Mouse (Mus musculus): ENCODE results near the gene Vti1a. TPM values are rescaled to one million over a fixed set of nuclear protein-coding genes. Genes with fewer than 3 reads are reported as not detected.

Vti1a gene
- polyA plus RNA-seq (2015; fragmentation: Nextera tagmentation; extraction: Ambion mirVana): 15.9 and 21.3 TPM in 2 replicates

DNA sequence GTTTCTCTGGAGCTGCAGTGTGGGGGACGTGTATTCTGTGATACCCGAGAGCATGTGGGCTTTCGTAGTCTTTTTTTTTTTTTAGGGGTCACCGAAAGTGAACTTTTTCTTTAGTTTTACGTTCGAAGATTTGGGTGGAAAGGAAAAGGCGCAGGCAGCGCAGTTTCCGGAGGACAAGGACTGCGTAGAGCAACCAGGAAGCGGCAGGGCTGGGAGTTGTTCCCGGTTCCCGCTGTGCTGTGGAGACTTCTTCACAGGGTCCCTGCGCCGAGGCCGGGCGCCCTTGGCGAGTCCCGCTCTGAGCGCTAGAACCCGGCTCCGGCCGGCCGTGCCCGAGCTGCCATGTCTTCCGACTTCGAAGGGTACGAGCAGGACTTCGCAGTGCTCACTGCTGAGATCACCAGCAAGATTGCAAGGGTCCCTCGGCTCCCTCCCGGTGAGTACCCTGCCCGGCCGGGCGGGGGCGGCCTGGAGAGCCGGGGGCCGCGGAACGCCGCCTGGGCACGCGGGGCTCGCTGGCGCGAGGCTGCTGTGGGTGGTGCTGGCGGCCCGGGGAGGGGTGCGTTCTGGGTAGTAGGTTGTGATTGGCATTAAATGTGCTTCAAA is at the start of gene Vti1a:
Vti1a (plus strand) TSS at position 187 of the 606 bp plus-strand sequence.

DNA sequence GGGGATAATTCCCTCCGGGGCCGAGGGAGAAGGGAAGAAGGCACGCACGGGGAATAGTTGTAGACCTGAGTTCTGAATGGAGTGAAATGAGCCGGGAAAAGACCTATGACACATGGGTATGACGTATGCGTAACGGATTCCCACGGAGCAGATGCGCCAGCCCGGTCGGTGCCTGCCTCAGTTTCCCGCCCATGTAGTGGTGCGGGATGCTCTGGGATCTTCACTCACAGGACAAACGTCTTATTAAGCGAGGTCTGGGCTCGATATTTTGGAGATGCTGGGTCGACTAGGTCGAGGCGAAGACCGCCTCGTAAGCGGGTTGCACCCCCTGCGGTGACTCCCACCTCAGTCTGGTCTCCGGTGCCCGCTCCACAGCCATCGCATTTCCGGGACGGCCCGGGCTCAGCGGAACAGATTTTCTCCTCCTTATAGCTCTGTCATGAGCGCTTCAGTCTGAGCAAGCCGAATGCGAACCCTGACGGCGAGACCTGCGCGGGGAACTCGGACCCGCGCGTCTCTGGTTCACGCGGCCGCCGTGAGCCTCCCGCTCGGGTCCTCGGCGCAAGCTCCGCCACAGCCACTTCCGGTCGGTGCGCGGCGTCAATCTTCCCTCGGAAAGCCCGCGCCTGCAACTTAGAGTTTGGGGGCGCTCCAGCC is 515 bp upstream of the Vti1a start, which contains the start of gene Zdhhc6:
Zdhhc6 (minus strand) TSS at position 581 of the 657 bp plus-strand sequence.

Other genes starting within 250 kb of the Vti1a start
- gene Gpam, start 189.1 kb upstream of the Vti1a start, polyA plus RNA-seq (2015; fragmentation: Nextera tagmentation; extraction: Ambion mirVana): 18.0 and 36.9 TPM in 2 replicates
- 0.10 TPM in 1 of 2 replicates, not detected in the other for gene Tectb, start 135.6 kb upstream of the Vti1a start, polyA plus RNA-seq (2015; fragmentation: Nextera tagmentation; extraction: Ambion mirVana)
- gene Gucy2g, start 75.1 kb upstream of the Vti1a start, polyA plus RNA-seq (2015; fragmentation: Nextera tagmentation; extraction: Ambion mirVana): 0.03 TPM in 1 of 2 replicates, not detected in the other
- 52.1 and 54.7 TPM in 2 replicates for gene Acsl5, start 64.4 kb upstream of the Vti1a start, polyA plus RNA-seq (2015; fragmentation: Nextera tagmentation; extraction: Ambion mirVana)
- 42.3 and 65.4 TPM in 2 replicates for gene Zdhhc6, start 263 bp upstream of the Vti1a start, polyA plus RNA-seq (2015; fragmentation: Nextera tagmentation; extraction: Ambion mirVana)